Mouse (Mus musculus): ENCODE data around the gene Dgkz. TPM values are rescaled to one million over a fixed set of nuclear protein-coding genes. Genes with fewer than 3 reads are reported as not detected.
A peak's percentile ranks its signal among the peaks of the same experiment; 100 is the strongest.

The Dgkz gene
- total RNA-seq, 2 experiments from 2014 or later, result 479 to 537 TPM

- DNase-seq (ENCODE audit: extremely low spot score in 1 of 2, low spot score in 1 of 2), result no peak
Measured at GRCm38 (mm10) chr2:91997905-91998608, 22.4 kb upstream of the Dgkz start.

- DNase-seq (ENCODE audit: extremely low spot score in 1 of 2, low spot score in 1 of 2), result no peak
Measured at GRCm38 (mm10) chr2:91996006-91996405, 20.3 kb upstream of the Dgkz start.

- no peak for DNase-seq (ENCODE audit: extremely low spot score in 1 of 2, low spot score in 1 of 2)
Measured at GRCm38 (mm10) chr2:91993409-91993808, 17.7 kb upstream of the Dgkz start.

- DNase-seq (ENCODE audit: extremely low spot score in 1 of 2, low spot score in 1 of 2), result no peak
Measured at GRCm38 (mm10) chr2:91989750-91990149, 14.1 kb upstream of the Dgkz start.

GRCm38 (mm10) chr2:91987542-91987941 is 11.9 kb upstream of the Dgkz start:
- peak; percentile 82 to 99 for DNase-seq (ENCODE audit: extremely low spot score in 1 of 2, low spot score in 1 of 2)

GRCm38 (mm10) chr2:91986071-91986470 is 10.4 kb upstream of the Dgkz start:
- DNase-seq (ENCODE audit: extremely low spot score in 1 of 2, low spot score in 1 of 2), result no peak

- DNase-seq (ENCODE audit: extremely low spot score in 1 of 2, low spot score in 1 of 2), result no peak
Measured at GRCm38 (mm10) chr2:91984906-91985525, 9.4 kb upstream of the Dgkz start.

- DNase-seq (ENCODE audit: extremely low spot score in 1 of 2, low spot score in 1 of 2), result no peak
Measured at GRCm38 (mm10) chr2:91984439-91984838, 8.8 kb upstream of the Dgkz start.

GRCm38 (mm10) chr2:91980830-91981229 is 5.2 kb upstream of the Dgkz start:
- DNase-seq (ENCODE audit: extremely low spot score in 1 of 2, low spot score in 1 of 2), result no peak

GRCm38 (mm10) chr2:91980245-91980644 is 4.6 kb upstream of the Dgkz start:
- DNase-seq (ENCODE audit: extremely low spot score in 1 of 2, low spot score in 1 of 2), result no peak

GRCm38 (mm10) chr2:91978547-91978946 is 2.9 kb upstream of the Dgkz start:
- no peak for DNase-seq (ENCODE audit: extremely low spot score in 1 of 2, low spot score in 1 of 2)

- DNase-seq (ENCODE audit: extremely low spot score in 1 of 2, low spot score in 1 of 2), result no peak
Measured at GRCm38 (mm10) chr2:91977960-91978359, 2.3 kb upstream of the Dgkz start.

- DNase-seq (ENCODE audit: extremely low spot score in 1 of 2, low spot score in 1 of 2), result no peak
Measured at GRCm38 (mm10) chr2:91973416-91974135, 2.1 kb downstream of the Dgkz start.

- no peak for DNase-seq (ENCODE audit: extremely low spot score in 1 of 2, low spot score in 1 of 2)
Measured at GRCm38 (mm10) chr2:91972121-91972566, 3.5 kb downstream of the Dgkz start.

GRCm38 (mm10) chr2:91971231-91972097 is 4.2 kb downstream of the Dgkz start:
- no peak for DNase-seq (ENCODE audit: extremely low spot score in 1 of 2, low spot score in 1 of 2)

GRCm38 (mm10) chr2:91967962-91968361 is 7.7 kb downstream of the Dgkz start:
- DNase-seq (ENCODE audit: extremely low spot score in 1 of 2, low spot score in 1 of 2), result no peak

- DNase-seq (ENCODE audit: extremely low spot score in 1 of 2, low spot score in 1 of 2), result no peak
Measured at GRCm38 (mm10) chr2:91966367-91966766, 9.3 kb downstream of the Dgkz start.

GRCm38 (mm10) chr2:91965417-91965816 is 10.2 kb downstream of the Dgkz start:
- no peak for DNase-seq (ENCODE audit: extremely low spot score in 1 of 2, low spot score in 1 of 2)

GRCm38 (mm10) chr2:91964610-91965204 is 11.0 kb downstream of the Dgkz start:
- no peak for DNase-seq (ENCODE audit: extremely low spot score in 1 of 2, low spot score in 1 of 2)

GRCm38 (mm10) chr2:91963443-91963932 is 12.2 kb downstream of the Dgkz start:
- DNase-seq (ENCODE audit: extremely low spot score in 1 of 2, low spot score in 1 of 2), result peak; percentile 94 to 96

All from layer of hippocampus, postnatal 25 days (tissue).